Mouse (Mus musculus) brain, embryonic 18.5 days (tissue): ENCODE results near the gene Med13l.
A peak's percentile ranks its signal among the peaks of the same experiment; 100 is the strongest.

Source experiments
- DNase-seq: peaks from one replicate; pipeline ENCODE4 v3.0.0-alpha.2; 2012; ENCODE audit warnings: low read depth, low spot score

Med13l gene

GRCm38 (mm10) chr5:118691710-118692040 lies 131.2 kb downstream of the Med13l start:
- DNase-seq = no peak

GRCm38 (mm10) chr5:118693996-118694395 lies 133.5 kb downstream of the Med13l start:
- no peak for DNase-seq

- DNase-seq = no peak
Measured at GRCm38 (mm10) chr5:118697073-118697472, 136.6 kb downstream of the Med13l start.

GRCm38 (mm10) chr5:118700978-118701377 lies 140.5 kb downstream of the Med13l start:
- DNase-seq = no peak

GRCm38 (mm10) chr5:118702674-118703073 lies 142.2 kb downstream of the Med13l start:
- DNase-seq = no peak

GRCm38 (mm10) chr5:118704148-118704547 lies 143.7 kb downstream of the Med13l start:
- DNase-seq = no peak

- DNase-seq = no peak
Measured at GRCm38 (mm10) chr5:118704960-118705359, 144.5 kb downstream of the Med13l start.

GRCm38 (mm10) chr5:118706009-118706408 lies 145.5 kb downstream of the Med13l start:
- no peak for DNase-seq

- DNase-seq = peak; percentile 8
Measured at GRCm38 (mm10) chr5:118706414-118706813, 145.9 kb downstream of the Med13l start.

- DNase-seq = no peak
Measured at GRCm38 (mm10) chr5:118707501-118707900, 147.0 kb downstream of the Med13l start.

GRCm38 (mm10) chr5:118708215-118708949 lies 147.9 kb downstream of the Med13l start:
- DNase-seq = no peak

GRCm38 (mm10) chr5:118709847-118710251 lies 149.4 kb downstream of the Med13l start:
- DNase-seq = no peak

- no peak for DNase-seq
Measured at GRCm38 (mm10) chr5:118715518-118715917, 155.0 kb downstream of the Med13l start.

GRCm38 (mm10) chr5:118716295-118717271 lies 156.1 kb downstream of the Med13l start:
- no peak for DNase-seq

GRCm38 (mm10) chr5:118717456-118717855 lies 157.0 kb downstream of the Med13l start:
- no peak for DNase-seq

- no peak for DNase-seq
Measured at GRCm38 (mm10) chr5:118718070-118718469, 157.6 kb downstream of the Med13l start.

- no peak for DNase-seq
Measured at GRCm38 (mm10) chr5:118721416-118721815, 160.9 kb downstream of the Med13l start.

- DNase-seq = no peak
Measured at GRCm38 (mm10) chr5:118721848-118722247, 161.4 kb downstream of the Med13l start.

- no peak for DNase-seq
Measured at GRCm38 (mm10) chr5:118722456-118722855, 162.0 kb downstream of the Med13l start.

GRCm38 (mm10) chr5:118725425-118725824 lies 164.9 kb downstream of the Med13l start:
- DNase-seq = no peak

GRCm38 (mm10) chr5:118725886-118726505 lies 165.5 kb downstream of the Med13l start:
- DNase-seq = no peak

- DNase-seq = no peak
Measured at GRCm38 (mm10) chr5:118727336-118727735, 166.9 kb downstream of the Med13l start.
